Mouse (Mus musculus) cortical plate, adult 2 months (tissue): Measurements from ENCODE around the gene Havcr2. TPM values are rescaled to one million over a fixed set of nuclear protein-coding genes. Genes with fewer than 3 reads are reported as not detected.
"Not testable (repeated sequence)": the region's sequence is repeated elsewhere in the genome, so short reads cannot be mapped to it uniquely, and the experiment has no call there.

Experiments
- H3K27ac ChIP-seq: fragments of 200-500 bp; 2 replicates; pipeline ENCODE4 v1.5.1; 2012; ENCODE audit warnings: low read length, control low read depth, inconsistent platforms; ENCODE audit not compliant: insufficient read depth
- H3K4me1 ChIP-seq: fragments of 200-500 bp; 2 replicates; pipeline ENCODE4 v1.6.1; 2011; ENCODE audit warnings: low read length; ENCODE audit not compliant: control insufficient read depth, insufficient read depth
- H3K4me3 ChIP-seq: fragments of 200-500 bp; 2 replicates; pipeline ENCODE4 v1.5.1; 2011; ENCODE audit warnings: mild to moderate bottlenecking, low read length, control low read depth; ENCODE audit not compliant: insufficient read depth
- CTCF ChIP-seq: fragments of 200-500 bp; IDR thresholded peaks from 2 replicates; pipeline ENCODE4 v1.5.1; 2011; ENCODE audit warnings: mild to moderate bottlenecking, control low read depth, low read length; ENCODE audit not compliant: insufficient read depth; ENCODE audit errors: extremely low read depth
- POLR2A ChIP-seq: fragments of 200-500 bp; IDR thresholded peaks from 2 replicates; pipeline ENCODE4 v1.6.1; 2011; ENCODE audit warnings: mild to moderate bottlenecking, low read length, control low read depth; ENCODE audit not compliant: insufficient read depth; ENCODE audit errors: extremely low read depth
- polyA plus RNA-seq: library from polyadenylated mRNA; depleted of rRNA; stranded (reverse); fragments of >200 nt; gene quantifications from 2 replicates; pipeline ENCODE4 v1.2.3, GENCODE M21; 2012; rRNA removed

Havcr2 gene
- polyA plus RNA-seq, result 1.5 and 1.6 TPM in 2 replicates

DNA sequence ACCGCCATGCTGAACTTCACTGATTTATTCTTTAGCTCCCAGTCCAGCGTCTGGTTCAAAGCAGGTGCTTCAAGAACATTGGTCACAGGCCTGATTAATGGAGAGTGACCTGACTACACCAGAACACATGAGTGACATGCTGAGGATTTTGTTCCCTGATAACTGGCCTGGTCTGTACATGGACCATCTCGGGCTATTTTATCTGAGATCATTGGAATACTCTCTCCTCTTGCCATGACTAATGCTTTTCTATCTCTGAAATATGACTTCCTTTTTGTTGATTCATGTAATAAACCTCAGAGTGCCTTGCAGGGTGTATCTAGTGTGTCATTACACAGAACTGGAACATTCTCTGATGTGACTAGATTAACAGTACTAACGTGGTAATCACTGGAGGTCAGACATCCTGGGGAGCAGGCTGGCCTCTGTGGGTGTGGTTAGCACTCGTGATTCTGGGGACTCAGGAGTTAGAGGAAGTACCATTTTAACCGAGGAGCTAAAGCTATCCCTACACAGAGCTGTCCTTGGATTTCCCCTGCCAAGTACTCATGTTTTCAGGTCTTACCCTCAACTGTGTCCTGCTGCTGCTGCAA, at the start of gene Havcr2:
Gene Havcr2 (plus strand): TSS at position 483 of the 593 bp plus-strand sequence.
- TF ChIP-seq POLR2A, result no peak
- no peak for TF ChIP-seq CTCF
- Histone ChIP-seq H3K4me3 (no peak within 1 kb of the TSS), H3K27ac (no peak within 1 kb of the TSS), H3K4me1 (no peaks in the 10 kb centered on the region)

DNA sequence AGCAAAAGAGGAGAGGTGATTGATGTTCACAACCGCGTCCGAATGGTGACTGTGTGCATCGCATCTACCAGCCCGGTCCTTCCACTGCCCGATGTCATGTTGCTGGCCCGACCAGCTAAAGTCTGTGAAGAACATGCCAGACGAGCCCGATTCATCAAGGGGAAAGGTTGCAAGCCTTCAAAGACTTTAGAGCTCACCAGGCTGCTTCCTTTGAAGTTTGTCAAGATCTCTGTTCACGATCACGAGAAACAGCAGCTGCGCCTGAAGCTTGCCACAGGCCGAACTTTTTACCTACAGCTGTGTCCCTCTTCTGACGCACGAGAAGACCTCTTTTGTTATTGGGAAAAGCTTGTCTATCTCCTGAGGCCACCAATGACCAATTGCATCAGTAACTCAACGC, 49.7 kb upstream of the Havcr2 start:
- no peak for TF ChIP-seq CTCF
- no peak for TF ChIP-seq POLR2A
- no peak overlapping the region for H3K4me3 ChIP-seq
- H3K4me1 ChIP-seq, result no peaks in the 10 kb centered on the region
- H3K27ac ChIP-seq, result no peak overlapping the region

DNA sequence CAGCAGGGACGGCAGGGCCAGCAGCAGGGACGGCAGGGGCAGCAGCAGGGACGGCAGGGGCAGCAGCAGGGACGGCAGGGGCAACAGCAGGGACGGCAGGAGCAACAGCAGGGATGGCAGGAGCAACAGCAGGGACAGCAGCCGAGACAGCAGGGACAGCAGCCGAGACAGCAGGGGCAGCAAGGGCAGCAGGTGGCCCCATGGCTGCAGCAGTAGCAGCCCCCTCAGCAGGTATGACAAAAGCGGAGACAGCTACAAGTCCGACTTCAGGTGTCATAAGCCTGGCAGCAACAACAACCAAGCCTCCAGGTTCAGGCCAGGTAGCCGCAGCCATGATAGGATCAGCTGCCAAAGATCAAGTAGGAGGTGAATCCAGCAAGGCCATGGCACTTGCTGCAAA, 48.0 kb upstream of the Havcr2 start:
- TF ChIP-seq POLR2A, result no peak
- no peak for TF ChIP-seq CTCF
- Histone ChIP-seq H3K4me1 (no peaks in the 10 kb centered on the region), H3K27ac (no peak overlapping the region), H3K4me3 (no peak overlapping the region)

DNA sequence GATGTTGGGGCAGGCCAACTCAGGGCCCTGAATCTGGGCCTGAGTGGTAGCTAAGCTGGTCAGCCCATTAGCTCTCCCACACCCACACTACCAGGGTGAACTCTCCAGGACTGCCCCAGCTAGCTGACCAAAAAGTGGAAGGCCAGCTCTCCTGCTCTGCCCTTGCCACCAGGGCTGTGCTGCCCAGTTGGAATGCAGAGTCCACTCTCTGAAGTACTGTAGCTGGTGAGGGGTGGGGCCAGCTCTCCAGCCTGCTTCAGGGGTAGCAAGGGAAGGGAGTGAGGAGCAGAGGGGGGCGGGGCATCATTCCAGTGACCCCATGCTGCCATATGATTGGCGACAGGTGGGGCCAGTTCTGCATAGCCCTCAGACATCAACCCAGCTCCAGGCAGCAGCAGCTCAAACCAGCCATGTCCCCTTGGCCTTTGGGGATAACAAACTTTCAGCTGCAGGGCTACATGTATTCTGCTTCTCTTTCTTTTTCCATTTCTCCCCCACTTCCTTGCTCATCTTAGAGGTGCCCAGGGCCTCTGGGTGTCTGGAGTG, 44.6 kb upstream of the Havcr2 start:
- TF ChIP-seq CTCF (no peak), POLR2A (no peak)
- Histone ChIP-seq H3K4me1 (no peaks in the 10 kb centered on the region), H3K4me3 (no peak overlapping the region), H3K27ac (no peak overlapping the region)

DNA sequence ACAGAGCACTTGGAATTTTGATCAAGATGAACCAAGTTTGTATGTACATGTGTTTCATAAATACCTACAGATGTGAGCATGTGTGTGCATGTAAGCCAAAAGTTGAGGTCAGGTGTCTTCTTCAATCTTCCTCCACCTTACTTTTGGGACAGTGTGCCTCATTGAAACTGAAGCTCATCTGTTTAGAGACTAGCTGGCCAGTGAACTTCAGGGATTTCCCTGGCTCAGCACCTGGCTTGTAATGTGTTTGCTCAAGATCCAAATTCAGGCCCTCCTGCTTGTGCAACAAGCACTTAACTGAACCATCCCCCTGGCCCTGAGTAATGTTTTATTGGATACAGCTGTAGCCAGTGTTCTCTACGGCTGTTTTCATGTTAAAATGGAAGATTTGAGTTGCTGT, 36.3 kb upstream of the Havcr2 start:
- H3K27ac ChIP-seq, result no peak overlapping the region
- TF ChIP-seq CTCF (no peak), POLR2A (no peak)
- peaks cover 1% of the 10 kb centered on the region; the same call in 1 of the 2 replicates for H3K4me1 ChIP-seq
- H3K4me3 ChIP-seq, result no peak overlapping the region

DNA sequence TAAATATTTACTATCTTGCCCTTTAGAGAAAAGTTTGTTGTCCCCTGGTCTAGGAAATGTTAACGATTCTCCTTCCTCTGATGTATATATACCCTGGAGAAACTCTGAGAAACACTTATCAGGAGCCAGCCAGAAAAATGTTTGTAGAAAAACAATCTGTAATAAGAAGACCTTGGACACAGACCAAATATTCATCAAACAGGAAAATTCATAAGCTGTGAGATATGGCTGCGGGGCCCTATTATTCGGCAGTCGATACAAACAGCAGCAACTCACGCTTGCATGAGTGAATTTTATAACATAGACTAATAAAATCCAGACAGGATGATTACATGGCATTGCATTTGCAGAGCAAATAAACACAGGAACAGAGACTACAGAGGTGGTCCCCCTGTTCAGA, 35.9 kb upstream of the Havcr2 start:
- no peak overlapping the region for H3K4me3 ChIP-seq
- H3K4me1 ChIP-seq, result peaks cover 1% of the 10 kb centered on the region; the same call in 1 of the 2 replicates
- no peak overlapping the region for H3K27ac ChIP-seq
- TF ChIP-seq CTCF (no peak), POLR2A (no peak)

DNA sequence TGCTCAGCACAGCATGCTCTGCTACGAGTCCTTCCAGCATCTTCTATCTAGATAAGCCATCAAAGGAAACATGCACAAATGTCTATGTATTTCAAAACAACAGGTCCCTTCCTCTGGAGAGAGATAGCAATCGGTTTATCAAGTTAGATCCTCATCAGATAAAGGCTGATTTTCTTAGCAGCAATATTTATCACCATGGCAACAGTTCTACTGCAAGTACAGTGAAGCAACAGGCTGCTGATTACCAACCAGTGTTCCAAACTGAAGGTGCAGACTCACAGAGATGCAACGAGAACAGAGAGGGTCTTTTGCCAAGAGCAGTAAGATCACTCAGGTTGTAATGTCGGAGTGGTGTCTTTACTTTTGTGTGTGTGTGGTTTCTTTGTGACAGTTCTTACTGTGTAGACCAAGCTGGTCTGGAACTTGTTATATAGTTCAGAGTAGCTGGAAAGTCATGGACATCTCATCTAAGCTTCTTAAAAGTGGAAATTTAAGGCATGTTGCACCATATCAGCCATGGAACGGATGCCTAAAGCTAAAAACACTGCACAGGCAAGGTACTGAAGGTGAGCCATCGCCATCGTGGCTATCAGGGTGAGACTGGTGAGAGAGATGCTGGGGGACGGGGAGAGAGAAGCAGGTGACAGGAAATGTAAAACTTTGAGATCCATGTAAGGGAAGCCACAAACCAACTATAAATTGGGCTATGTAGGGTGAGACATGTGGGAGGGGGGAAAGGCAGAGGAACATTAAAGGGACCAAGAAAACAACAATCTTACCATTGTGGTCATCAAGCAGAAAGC, 33.4 kb upstream of the Havcr2 start:
- TF ChIP-seq POLR2A, result no peak
- TF ChIP-seq CTCF, result no peak
- Histone ChIP-seq H3K4me1 (peaks cover 1% of the 10 kb centered on the region; the same call in 1 of the 2 replicates), H3K27ac (no peak overlapping the region), H3K4me3 (no peak overlapping the region)

DNA sequence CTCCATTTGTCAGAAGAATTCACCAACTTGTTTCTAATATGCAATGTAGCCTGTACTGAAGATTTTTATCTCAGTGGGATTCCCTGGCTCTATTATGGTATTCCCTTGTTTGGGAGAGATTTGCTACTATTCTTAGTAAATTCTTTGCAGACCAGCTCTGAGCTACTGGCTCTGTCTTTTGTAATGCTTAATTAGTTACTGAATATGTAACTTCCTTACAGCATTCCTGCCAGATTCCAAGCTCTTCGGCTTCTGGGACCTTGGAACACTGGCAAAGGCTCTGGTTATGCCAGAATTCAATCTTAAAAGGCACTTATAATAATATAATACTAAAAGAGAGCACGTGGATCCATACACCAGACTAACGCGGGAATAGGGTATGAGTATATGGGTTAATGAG, 26.6 kb upstream of the Havcr2 start:
- H3K4me3 ChIP-seq, H3K4me1 ChIP-seq, H3K27ac ChIP-seq: not testable (repeated sequence)

DNA sequence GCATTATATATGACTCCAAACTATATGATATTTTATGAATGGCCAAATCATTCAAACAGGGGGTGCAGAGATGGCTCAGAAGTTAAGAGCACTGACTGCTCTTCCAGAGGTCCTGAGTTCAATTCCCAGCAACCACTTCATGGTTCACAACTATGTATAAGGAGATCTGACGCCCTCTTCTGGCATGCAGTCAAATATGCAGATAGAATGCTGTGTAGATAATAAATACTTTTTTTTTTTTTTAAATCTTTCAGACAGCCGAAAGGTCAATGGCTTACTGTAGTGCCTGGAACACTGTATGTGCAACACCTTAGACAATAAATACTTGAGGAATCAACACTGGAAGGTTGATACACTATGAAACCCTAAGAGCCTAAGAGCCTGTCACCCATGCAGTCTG, 24.6 kb upstream of the Havcr2 start:
- no peaks in the 10 kb centered on the region for H3K4me1 ChIP-seq
- TF ChIP-seq POLR2A (no peak), CTCF (no peak)
- no peak overlapping the region for H3K27ac ChIP-seq
- H3K4me3 ChIP-seq, result no peak overlapping the region

DNA sequence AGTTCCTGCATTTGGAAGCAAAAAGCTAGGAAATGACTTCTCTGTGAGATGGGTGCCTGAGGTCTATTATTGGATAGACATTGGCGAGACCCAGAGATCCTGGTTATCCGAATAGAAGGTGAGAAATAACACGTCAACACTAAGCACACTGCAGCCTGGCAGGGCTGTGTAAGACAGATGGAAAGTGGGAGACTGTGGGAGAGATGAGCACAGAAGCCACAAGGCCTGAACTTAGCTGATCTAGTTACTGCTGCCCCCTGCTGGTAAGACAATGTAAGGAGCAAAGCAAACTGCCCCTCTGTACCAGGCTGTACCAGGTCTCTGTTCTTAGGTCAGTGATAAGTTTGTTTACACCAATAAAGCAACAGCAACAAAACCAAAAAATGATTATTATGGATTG, 23.6 kb upstream of the Havcr2 start:
- H3K4me3 ChIP-seq, result no peak overlapping the region
- no peak for TF ChIP-seq POLR2A
- peak; percentile 84 for TF ChIP-seq CTCF
- no peak overlapping the region for H3K27ac ChIP-seq
- no peaks in the 10 kb centered on the region; the same call in 1 of the 2 replicates for H3K4me1 ChIP-seq
